Mouse (Mus musculus): ENCODE results near the gene Nubpl.

Gene Nubpl

GRCm38 (mm10) chr12:52338136-52338753 is 240.7 kb downstream of the Nubpl start:
- no peak for DNase-seq

GRCm38 (mm10) chr12:52346611-52347010 is 249.1 kb downstream of the Nubpl start:
- no peak for DNase-seq

GRCm38 (mm10) chr12:52350276-52350675 is 252.7 kb downstream of the Nubpl start:
- DNase-seq: no peak

- DNase-seq: no peak
Observed at GRCm38 (mm10) chr12:52359484-52359883, 261.9 kb downstream of the Nubpl start.

- DNase-seq: no peak
Observed at GRCm38 (mm10) chr12:52360136-52360535, 262.6 kb downstream of the Nubpl start.

- DNase-seq: no peak
Observed at GRCm38 (mm10) chr12:52361198-52361597, 263.7 kb downstream of the Nubpl start.
